Mouse (Mus musculus): Measurements from ENCODE around the gene Gm3045. TPM values are rescaled to one million over a fixed set of nuclear protein-coding genes. Genes with fewer than 3 reads are reported as not detected.

Gene Gm3045
- polyA plus RNA-seq, 1 experiment from 2014 or later = not detected

- no peak overlapping the region for H3K4me2 ChIP-seq (replicated peaks; ENCODE audit: low read depth, low read length)
- peaks cover 4% of the 10 kb centered on the region for H3K4me1 ChIP-seq (ENCODE audit: insufficient read depth, low read length)
- no peaks in the 10 kb centered on the region for H3K27me3 ChIP-seq (ENCODE audit: insufficient read depth, low read length)
- no peaks in the 10 kb centered on the region for H3K36me3 ChIP-seq (ENCODE audit: insufficient read depth, low read length)
- H3K27ac ChIP-seq (ENCODE audit: low read length) = no peak overlapping the region
- WGBS = 62% methylated on average over 5 of the region's 5 CpGs
- no peak overlapping the region for H3K9ac ChIP-seq (replicated peaks; ENCODE audit: low read length)
- no peak for ATAC-seq (ENCODE audit: low FRiP score, low TSS enrichment)
- no peak overlapping the region for H3K4me3 ChIP-seq (ENCODE audit: low read length)
- no peaks in the 10 kb centered on the region for H3K9me3 ChIP-seq (ENCODE audit: low read length)
Measured at GRCm38 (mm10) chr13:56476790-56477189, 50.4 kb downstream of the Gm3045 start.

GRCm38 (mm10) chr13:56477271-56477670, 50.9 kb downstream of the Gm3045 start:
- no peaks in the 10 kb centered on the region for H3K36me3 ChIP-seq (ENCODE audit: insufficient read depth, low read length)
- H3K4me1 ChIP-seq (ENCODE audit: insufficient read depth, low read length) = no peaks in the 10 kb centered on the region
- H3K27ac ChIP-seq (ENCODE audit: low read length) = no peak overlapping the region
- H3K9me3 ChIP-seq (ENCODE audit: low read length) = no peaks in the 10 kb centered on the region
- 22% methylated on average over 6 of the region's 6 CpGs for WGBS
- H3K4me3 ChIP-seq (ENCODE audit: low read length) = no peak overlapping the region
- no peak overlapping the region for H3K9ac ChIP-seq (replicated peaks; ENCODE audit: low read length)
- no peak for ATAC-seq (ENCODE audit: low FRiP score, low TSS enrichment)
- H3K4me2 ChIP-seq (replicated peaks; ENCODE audit: low read depth, low read length) = no peak overlapping the region
- no peaks in the 10 kb centered on the region for H3K27me3 ChIP-seq (ENCODE audit: insufficient read depth, low read length)

DNA sequence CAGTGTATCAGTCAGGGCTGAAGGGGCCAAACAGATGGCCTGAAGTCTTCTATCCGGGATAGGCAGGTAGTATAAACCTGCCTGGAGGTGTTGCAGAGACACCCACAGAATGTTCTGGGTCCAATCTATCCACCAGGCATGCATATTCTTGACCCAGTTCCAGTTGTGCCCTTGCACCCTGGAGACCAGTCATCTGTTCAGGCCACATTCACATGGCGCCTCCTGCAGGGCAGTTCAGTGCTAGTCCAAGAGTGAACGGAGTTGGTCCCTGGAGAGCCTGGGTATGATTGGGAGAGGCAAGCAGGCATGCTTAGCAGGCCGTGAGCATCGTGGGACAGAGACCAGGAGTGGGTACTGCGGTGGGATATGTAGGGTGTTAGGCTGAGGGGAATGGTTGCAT, 51.6 kb downstream of the Gm3045 start:
- no peaks in the 10 kb centered on the region for H3K27me3 ChIP-seq (ENCODE audit: insufficient read depth, low read length)
- no peak for ATAC-seq (ENCODE audit: low FRiP score, low TSS enrichment)
- H3K4me3 ChIP-seq (ENCODE audit: low read length) = no peak overlapping the region
- H3K4me1 ChIP-seq (ENCODE audit: insufficient read depth, low read length) = no peaks in the 10 kb centered on the region
- no peaks in the 10 kb centered on the region for H3K9me3 ChIP-seq (ENCODE audit: low read length)
- H3K27ac ChIP-seq (ENCODE audit: low read length) = no peak overlapping the region
- no peak overlapping the region for H3K4me2 ChIP-seq (replicated peaks; ENCODE audit: low read depth, low read length)
- no peak overlapping the region for H3K9ac ChIP-seq (replicated peaks; ENCODE audit: low read length)
- H3K36me3 ChIP-seq (ENCODE audit: insufficient read depth, low read length) = no peaks in the 10 kb centered on the region
- 84% methylated on average over 6 of the region's 6 CpGs for WGBS

DNA sequence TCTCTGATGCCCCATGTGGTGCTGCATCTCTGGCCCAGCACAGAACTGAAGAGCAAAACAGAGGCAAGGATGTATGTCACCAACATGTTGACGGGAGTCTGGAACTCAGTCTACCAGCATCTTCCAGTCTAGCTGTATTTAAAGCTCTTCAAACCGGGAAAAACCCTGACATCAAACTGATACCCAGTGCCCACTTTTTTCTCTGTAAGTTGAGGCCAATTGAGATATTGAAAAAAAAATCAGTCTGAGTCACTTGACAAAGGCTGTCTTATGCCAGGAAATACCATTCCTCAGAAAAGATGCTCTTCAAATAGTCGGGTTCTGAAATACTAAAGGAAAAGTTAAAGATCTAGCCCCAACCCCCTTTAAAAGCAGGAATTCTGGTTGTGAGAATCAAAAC, 55.8 kb downstream of the Gm3045 start, which contains the start of gene Il9:
Gene Il9 (minus strand): TSS at position 101 of the 400 bp plus-strand sequence.
- Histone ChIP-seq H3K4me3 (ENCODE audit: low read length) (no peak within 1 kb of the TSS), H3K27me3 (ENCODE audit: insufficient read depth, low read length) (no peaks in the 10 kb centered on the region), H3K27ac (ENCODE audit: low read length) (no peak within 1 kb of the TSS), H3K36me3 (ENCODE audit: insufficient read depth, low read length) (no peaks in the 10 kb centered on the region), H3K9ac (replicated peaks; ENCODE audit: low read length) (no peak within 1 kb of the TSS), H3K4me2 (replicated peaks; ENCODE audit: low read depth, low read length) (no peak within 1 kb of the TSS), H3K9me3 (ENCODE audit: low read length) (no peaks in the 10 kb centered on the region), H3K4me1 (ENCODE audit: insufficient read depth, low read length) (no peaks in the 10 kb centered on the region)
- 81% methylated on average over 3 of the region's 3 CpGs for WGBS
- ATAC-seq (ENCODE audit: low FRiP score, low TSS enrichment) = no peak

Other genes with a start within 250 kb of the Gm3045 start
- gene Tifab, start 247.7 kb upstream of the Gm3045 start, polyA plus RNA-seq (2015; fragmentation: Nextera tagmentation; extraction: Ambion mirVana) = 1.5 and 2.4 TPM in 2 replicates
- not detected in 2 replicates for gene Neurog1, start 174.4 kb upstream of the Gm3045 start, polyA plus RNA-seq (2015; fragmentation: Nextera tagmentation; extraction: Ambion mirVana)
- 23.4 and 25.1 TPM in 2 replicates for gene Cxcl14, start 130.0 kb upstream of the Gm3045 start, polyA plus RNA-seq (2015; fragmentation: Nextera tagmentation; extraction: Ambion mirVana)
- gene Slc25a48, start 11.8 kb downstream of the Gm3045 start, polyA plus RNA-seq (2015; fragmentation: Nextera tagmentation; extraction: Ambion mirVana) = 0.45 and 0.60 TPM in 2 replicates
- gene Il9, start 55.7 kb downstream of the Gm3045 start, polyA plus RNA-seq (2015; fragmentation: Nextera tagmentation; extraction: Ambion mirVana) = not detected in 2 replicates
- 2.0 and 2.8 TPM in 2 replicates for gene Fbxl21, start 95.9 kb downstream of the Gm3045 start, polyA plus RNA-seq (2015; fragmentation: Nextera tagmentation; extraction: Ambion mirVana)
- 1.1 and 1.2 TPM in 2 replicates for gene Lect2, start 121.9 kb downstream of the Gm3045 start, polyA plus RNA-seq (2015; fragmentation: Nextera tagmentation; extraction: Ambion mirVana)
- gene Tgfbi, start 182.9 kb downstream of the Gm3045 start, polyA plus RNA-seq (2015; fragmentation: Nextera tagmentation; extraction: Ambion mirVana) = 133 and 135 TPM in 2 replicates